Mouse (Mus musculus): ENCODE measurements around the gene Serpina10. TPM values are rescaled to one million over a fixed set of nuclear protein-coding genes. Genes with fewer than 3 reads are reported as not detected.
"Not testable (repeated sequence)": the region's sequence is repeated elsewhere in the genome, so short reads cannot be mapped to it uniquely, and the experiment has no call there.

Gene Serpina10
- polyA plus RNA-seq, 1 experiment from 2014 or later = 0.05 TPM

GRCm38 (mm10) chr12:103615141-103615540 lies 16.1 kb downstream of the Serpina10 start:
- Histone ChIP-seq H3K27ac (no peak overlapping the region), H3K4me3 (replicated peaks) (no peak overlapping the region)

GRCm38 (mm10) chr12:103601839-103602238 lies 29.4 kb downstream of the Serpina10 start:
- ATAC-seq (ENCODE audit: insufficient number of reproducible peaks, insufficient read depth, low FRiP score, low TSS enrichment, low read depth) = no peak
- Histone ChIP-seq H3K4me1 (replicated peaks) (no peaks in the 10 kb centered on the region), H3K9me3 (no peaks in the 10 kb centered on the region), H3K9ac (replicated peaks) (no peak overlapping the region), H3K27me3 (no peaks in the 10 kb centered on the region), H3K36me3 (no peaks in the 10 kb centered on the region), H3K4me2 (no peak overlapping the region), H3K27ac (no peak overlapping the region), H3K4me3 (replicated peaks) (no peak overlapping the region)
- WGBS = 51% methylated on average over 3 of the region's 3 CpGs

More at GRCm38 (mm10) chr12:103615141-103615540, 16.1 kb downstream of the Serpina10 start:
- Histone ChIP-seq H3K4me1 (replicated peaks) (no peaks in the 10 kb centered on the region), H3K27me3 (no peaks in the 10 kb centered on the region), H3K36me3 (no peaks in the 10 kb centered on the region), H3K4me2 (no peak overlapping the region), H3K9me3 (no peaks in the 10 kb centered on the region), H3K9ac (replicated peaks) (no peak overlapping the region)
- no peak for ATAC-seq (ENCODE audit: insufficient number of reproducible peaks, insufficient read depth, low FRiP score, low TSS enrichment, low read depth)
- 76% methylated on average over 1 of the region's 1 CpGs for WGBS

- Histone ChIP-seq H3K4me3 (replicated peaks) (no peak overlapping the region), H3K27me3 (no peaks in the 10 kb centered on the region), H3K4me2 (no peak overlapping the region), H3K36me3 (no peaks in the 10 kb centered on the region), H3K4me1 (replicated peaks) (no peaks in the 10 kb centered on the region), H3K9me3 (no peaks in the 10 kb centered on the region), H3K9ac (replicated peaks) (no peak overlapping the region), H3K27ac (no peak overlapping the region)
- no peak for ATAC-seq (ENCODE audit: insufficient number of reproducible peaks, insufficient read depth, low FRiP score, low TSS enrichment, low read depth)
- 30% methylated on average over 3 of the region's 3 CpGs for WGBS
Observed at GRCm38 (mm10) chr12:103600364-103600763, 30.9 kb downstream of the Serpina10 start.

GRCm38 (mm10) chr12:103598411-103598810 lies 32.8 kb downstream of the Serpina10 start:
- no peak overlapping the region for H3K4me3 ChIP-seq (replicated peaks)
- no peak overlapping the region for H3K4me2 ChIP-seq
- H3K4me1 ChIP-seq (replicated peaks) = no peaks in the 10 kb centered on the region
- H3K27me3 ChIP-seq = no peaks in the 10 kb centered on the region
- ATAC-seq (ENCODE audit: insufficient number of reproducible peaks, insufficient read depth, low FRiP score, low TSS enrichment, low read depth) = no peak
- no peak overlapping the region for H3K9ac ChIP-seq (replicated peaks)
- H3K27ac ChIP-seq = no peak overlapping the region
- H3K36me3 ChIP-seq = no peaks in the 10 kb centered on the region
- WGBS = 76% methylated on average over 2 of the region's 2 CpGs
- H3K9me3 ChIP-seq = no peaks in the 10 kb centered on the region

- no peak overlapping the region for H3K9ac ChIP-seq (replicated peaks)
- H3K36me3 ChIP-seq = no peaks in the 10 kb centered on the region
- ATAC-seq (ENCODE audit: insufficient number of reproducible peaks, insufficient read depth, low FRiP score, low TSS enrichment, low read depth) = no peak
- H3K4me1 ChIP-seq (replicated peaks) = no peaks in the 10 kb centered on the region
- 57% methylated on average over 8 of the region's 8 CpGs for WGBS
- H3K9me3 ChIP-seq = no peaks in the 10 kb centered on the region
- no peak overlapping the region for H3K4me3 ChIP-seq (replicated peaks)
- no peak overlapping the region for H3K4me2 ChIP-seq
- H3K27me3 ChIP-seq = no peaks in the 10 kb centered on the region
- H3K27ac ChIP-seq = no peak overlapping the region
Observed at GRCm38 (mm10) chr12:103583771-103584170, 47.5 kb downstream of the Serpina10 start.

- H3K4me3 ChIP-seq (replicated peaks); H3K27ac ChIP-seq; H3K9ac ChIP-seq (replicated peaks); ATAC-seq (ENCODE audit: insufficient number of reproducible peaks, insufficient read depth, low FRiP score, low TSS enrichment, low read depth); H3K4me1 ChIP-seq (replicated peaks); H3K4me2 ChIP-seq; H3K27me3 ChIP-seq; H3K36me3 ChIP-seq; H3K9me3 ChIP-seq: not testable (repeated sequence)
- WGBS = 93% methylated on average over 6 of the region's 6 CpGs
Observed at GRCm38 (mm10) chr12:103578148-103578547, 53.1 kb downstream of the Serpina10 start.

GRCm38 (mm10) chr12:103569690-103570089 lies 61.6 kb downstream of the Serpina10 start:
- no peak overlapping the region for H3K9ac ChIP-seq (replicated peaks)
- no peaks in the 10 kb centered on the region for H3K4me1 ChIP-seq (replicated peaks)
- no peaks in the 10 kb centered on the region for H3K36me3 ChIP-seq
- no peaks in the 10 kb centered on the region for H3K27me3 ChIP-seq
- H3K27ac ChIP-seq = no peak overlapping the region
- 58% methylated on average over 6 of the region's 6 CpGs for WGBS
- no peaks in the 10 kb centered on the region for H3K9me3 ChIP-seq
- H3K4me2 ChIP-seq = no peak overlapping the region
- no peak for ATAC-seq (ENCODE audit: insufficient number of reproducible peaks, insufficient read depth, low FRiP score, low TSS enrichment, low read depth)
- no peak overlapping the region for H3K4me3 ChIP-seq (replicated peaks)

GRCm38 (mm10) chr12:103567129-103567528 lies 64.1 kb downstream of the Serpina10 start:
- no peaks in the 10 kb centered on the region for H3K27me3 ChIP-seq
- no peak overlapping the region for H3K4me2 ChIP-seq
- no peak overlapping the region for H3K4me3 ChIP-seq (replicated peaks)
- ATAC-seq (ENCODE audit: insufficient number of reproducible peaks, insufficient read depth, low FRiP score, low TSS enrichment, low read depth) = no peak
- 68% methylated on average over 3 of the region's 3 CpGs for WGBS
- no peaks in the 10 kb centered on the region for H3K4me1 ChIP-seq (replicated peaks)
- no peaks in the 10 kb centered on the region for H3K9me3 ChIP-seq
- H3K27ac ChIP-seq = no peak overlapping the region
- H3K9ac ChIP-seq (replicated peaks) = no peak overlapping the region
- H3K36me3 ChIP-seq = no peaks in the 10 kb centered on the region

GRCm38 (mm10) chr12:103565151-103565550 lies 66.1 kb downstream of the Serpina10 start:
- WGBS = 80% methylated on average over 7 of the region's 7 CpGs
- no peak overlapping the region for H3K4me2 ChIP-seq

More at GRCm38 (mm10) chr12:103565151-103565550, 66.1 kb downstream of the Serpina10 start:
- Histone ChIP-seq H3K9me3 (no peaks in the 10 kb centered on the region), H3K27me3 (no peaks in the 10 kb centered on the region), H3K27ac (no peak overlapping the region), H3K9ac (replicated peaks) (no peak overlapping the region), H3K36me3 (no peaks in the 10 kb centered on the region), H3K4me1 (replicated peaks) (no peaks in the 10 kb centered on the region), H3K4me3 (replicated peaks) (no peak overlapping the region)
- ATAC-seq (ENCODE audit: insufficient number of reproducible peaks, insufficient read depth, low FRiP score, low TSS enrichment, low read depth) = no peak

Other genes starting within 250 kb of the Serpina10 start
- gene Otub2, start 242.8 kb downstream of the Serpina10 start, polyA plus RNA-seq (2016; fragmentation: Nextera tagmentation; extraction: Ambion mirVana) = 11.1 and 12.0 TPM in 2 replicates
- 0.50 and 0.56 TPM in 2 replicates for gene 9330161L09Rik, start 223.6 kb downstream of the Serpina10 start, polyA plus RNA-seq (2016; fragmentation: Nextera tagmentation; extraction: Ambion mirVana)
- 94.7 and 114 TPM in 2 replicates for gene Ddx24, start 205.6 kb downstream of the Serpina10 start, polyA plus RNA-seq (2016; fragmentation: Nextera tagmentation; extraction: Ambion mirVana)
- gene Ifi27, start 197.2 kb downstream of the Serpina10 start, polyA plus RNA-seq (2016; fragmentation: Nextera tagmentation; extraction: Ambion mirVana) = 2.9 and 3.2 TPM in 2 replicates
- 1.2 and 2.7 TPM in 2 replicates for gene Ifi27l2a, start 187.8 kb downstream of the Serpina10 start, polyA plus RNA-seq (2016; fragmentation: Nextera tagmentation; extraction: Ambion mirVana)
- not detected in 2 replicates for gene Ifi27l2b, start 174.2 kb downstream of the Serpina10 start, polyA plus RNA-seq (2016; fragmentation: Nextera tagmentation; extraction: Ambion mirVana)
- gene Ppp4r4, start 99.2 kb downstream of the Serpina10 start, polyA plus RNA-seq (2016; fragmentation: Nextera tagmentation; extraction: Ambion mirVana) = 1.9 and 2.1 TPM in 2 replicates
- 0.63 and 0.64 TPM in 2 replicates for gene Serpina6, start 25.8 kb upstream of the Serpina10 start, polyA plus RNA-seq (2016; fragmentation: Nextera tagmentation; extraction: Ambion mirVana)
- not detected in 2 replicates for gene Serpina16, start 44.7 kb upstream of the Serpina10 start, polyA plus RNA-seq (2016; fragmentation: Nextera tagmentation; extraction: Ambion mirVana)
- gene Serpina1f, start 64.1 kb upstream of the Serpina10 start, polyA plus RNA-seq (2016; fragmentation: Nextera tagmentation; extraction: Ambion mirVana) = not detected in 2 replicates
- not detected in 2 replicates for gene Serpina1d, start 142.1 kb upstream of the Serpina10 start, polyA plus RNA-seq (2016; fragmentation: Nextera tagmentation; extraction: Ambion mirVana)
- gene Serpina1b, start 198.9 kb upstream of the Serpina10 start, polyA plus RNA-seq (2016; fragmentation: Nextera tagmentation; extraction: Ambion mirVana) = 0.50 TPM in 1 of 2 replicates, not detected in the other
- not detected in 2 replicates for gene Serpina1a, start 232.1 kb upstream of the Serpina10 start, polyA plus RNA-seq (2016; fragmentation: Nextera tagmentation; extraction: Ambion mirVana)

Measured in limb, embryonic 12.5 days (tissue).